Mouse (Mus musculus) embryonic facial prominence, embryonic 14.5 days (tissue): Measurements from ENCODE around the gene Parvb. TPM values are rescaled to one million over a fixed set of nuclear protein-coding genes. Genes with fewer than 3 reads are reported as not detected.
A peak's percentile ranks its signal among the peaks of the same experiment; 100 is the strongest.

Experiments used
- ATAC-seq: fragments of 200-750 bp; cut with Nextera tagmentation; 2 replicates; pipeline ENCODE4 v1.8.0; 2017; ENCODE audit warnings: low read depth, moderate number of reproducible peaks, moderate TSS enrichment
- DNase-seq: peaks from one replicate; pipeline ENCODE4 v3.0.0-alpha.2; 2015; ENCODE audit warnings: low spot score
- H3K27ac ChIP-seq: fragments of 300-500 bp; sonication (generic); replicated peaks from 2 replicates; pipeline ENCODE4 v1.5.1; 2014; ENCODE audit warnings: low read depth, mild to moderate bottlenecking, low read length, moderate library complexity
- H3K27me3 ChIP-seq: fragments of 300-500 bp; sonication (generic); replicated peaks from 2 replicates; pipeline ENCODE4 v1.6.1; 2014; ENCODE audit warnings: low read length; ENCODE audit not compliant: control insufficient read depth, insufficient read depth
- H3K36me3 ChIP-seq: fragments of 300-500 bp; sonication (generic); 2 replicates; pipeline ENCODE4 v1.6.1; 2014; ENCODE audit warnings: low read length, mixed read lengths; ENCODE audit not compliant: control insufficient read depth, insufficient read depth
- H3K4me1 ChIP-seq: fragments of 300-500 bp; sonication (generic); 2 replicates; pipeline ENCODE4 v1.6.1; 2014; ENCODE audit warnings: antibody characterized with exemption, low read length; ENCODE audit not compliant: control insufficient read depth, insufficient read depth
- H3K4me2 ChIP-seq: fragments of 300-500 bp; sonication (generic); 2 replicates; pipeline ENCODE4 v1.6.1; 2014; ENCODE audit warnings: low read depth, mild to moderate bottlenecking, low read length, moderate library complexity, mixed read lengths
- H3K4me3 ChIP-seq: fragments of 300-500 bp; sonication (generic); 2 replicates; pipeline ENCODE4 v1.5.1; 2014; ENCODE audit warnings: low read depth, mild to moderate bottlenecking, low read length
- H3K9ac ChIP-seq: fragments of 300-500 bp; sonication (generic); 2 replicates; pipeline ENCODE4 v1.6.1; 2014; ENCODE audit warnings: low read depth, mild to moderate bottlenecking, low read length, moderate library complexity, mixed read lengths
- H3K9me3 ChIP-seq: fragments of 300-500 bp; sonication (generic); 2 replicates; pipeline ENCODE4 v1.6.1; 2016; ENCODE audit warnings: low read length; ENCODE audit not compliant: control insufficient read depth
- WGBS: fragments of 180-500 bp; shearing (Covaris S2); extraction: QIAGEN DNeasy Blood & Tissue Kit; methylation state at CpG from one replicate; pipeline ENCODE4 v1.1.7; 2014; 5-methylcytosine and 5-hydroxymethylcytosine counted together
- polyA plus RNA-seq: library from polyadenylated mRNA; unstranded; fragments of >200 nt; fragmentation: Nextera tagmentation; extraction: Ambion mirVana; gene quantifications from 2 replicates; pipeline ENCODE4 v1.2.1, GENCODE M21; 2014

Gene Parvb
- polyA plus RNA-seq: 5.0 and 7.8 TPM in 2 replicates

DNA sequence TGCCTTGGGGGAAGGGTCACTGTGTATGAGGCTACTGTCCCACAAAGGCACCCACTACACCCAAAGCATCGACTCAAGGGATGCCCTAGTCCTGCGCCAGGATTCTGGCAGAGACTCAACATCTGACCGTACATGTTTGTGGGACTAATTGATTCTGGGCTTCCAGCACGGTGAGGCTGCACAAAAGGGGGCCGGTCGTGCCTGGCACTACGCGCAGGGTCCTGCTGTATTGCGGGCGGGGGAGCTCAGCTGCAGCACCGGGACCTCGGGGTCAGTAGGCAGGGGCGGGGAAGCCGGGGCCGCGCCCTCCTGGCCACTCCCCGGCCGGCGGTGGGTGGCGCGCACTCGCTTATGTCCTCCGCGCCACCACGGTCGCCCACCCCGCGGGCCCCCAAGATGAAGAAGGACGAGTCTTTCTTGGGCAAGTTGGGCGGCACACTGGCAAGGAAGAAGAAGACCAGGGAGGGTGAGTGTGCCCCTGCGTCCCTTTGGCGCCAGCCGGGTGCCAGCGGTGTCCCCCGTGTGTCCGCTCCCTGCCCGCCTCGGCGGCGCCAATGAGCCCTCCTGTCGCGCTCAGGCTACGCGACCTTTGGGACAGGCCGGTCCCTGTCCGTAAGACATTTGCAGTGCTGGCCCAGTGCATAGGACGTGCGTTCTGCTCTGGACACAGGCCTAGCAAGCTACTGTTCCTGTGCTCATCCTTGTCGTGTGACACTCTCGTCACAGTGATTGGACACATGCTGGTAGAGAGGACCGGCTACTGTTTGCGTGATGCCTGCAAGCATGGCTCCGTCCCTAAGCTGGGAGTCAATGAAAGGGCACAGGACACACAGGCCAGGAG, at the start of gene Parvb:
TSS of gene Parvb (plus strand) at position 323 of the 841 bp plus-strand sequence.
- Histone ChIP-seq H3K27me3 (no peaks in the 10 kb centered on the region; the same call in 1 of the 2 replicates), H3K4me2 (peak within 1 kb of the TSS; percentile 87), H3K4me3 (peak within 1 kb of the TSS; percentile 46), H3K9me3 (no peaks in the 10 kb centered on the region), H3K36me3 (no peaks in the 10 kb centered on the region), H3K27ac (no peak within 1 kb of the TSS), H3K9ac (peak within 1 kb of the TSS; percentile 58), H3K4me1 (peaks cover 13% of the 10 kb centered on the region; the same call in 1 of the 2 replicates)
- DNase-seq (no peak), ATAC-seq (peak; percentile 51)
- WGBS: under 1% methylated on average over 29 of the region's 53 CpGs

- no peak overlapping the region for H3K4me2 ChIP-seq
- no peaks in the 10 kb centered on the region for H3K9me3 ChIP-seq
- H3K4me1 ChIP-seq: peaks cover 11% of the 10 kb centered on the region; the same call in 1 of the 2 replicates
- no peak overlapping the region for H3K9ac ChIP-seq
- no peaks in the 10 kb centered on the region for H3K27me3 ChIP-seq
- H3K27ac ChIP-seq: no peak overlapping the region
- no peak overlapping the region for H3K4me3 ChIP-seq
- 8% methylated on average over 1 of the region's 1 CpGs for WGBS
- no peaks in the 10 kb centered on the region for H3K36me3 ChIP-seq
- ATAC-seq (0 out of 2 replicates have a peak, but pooled peaks have one; percentile 14), DNase-seq (peak; percentile 45)
These were observed 47.9 kb upstream of the Parvb start for GRCm38 (mm10) chr15:84183967-84184366.

DNA sequence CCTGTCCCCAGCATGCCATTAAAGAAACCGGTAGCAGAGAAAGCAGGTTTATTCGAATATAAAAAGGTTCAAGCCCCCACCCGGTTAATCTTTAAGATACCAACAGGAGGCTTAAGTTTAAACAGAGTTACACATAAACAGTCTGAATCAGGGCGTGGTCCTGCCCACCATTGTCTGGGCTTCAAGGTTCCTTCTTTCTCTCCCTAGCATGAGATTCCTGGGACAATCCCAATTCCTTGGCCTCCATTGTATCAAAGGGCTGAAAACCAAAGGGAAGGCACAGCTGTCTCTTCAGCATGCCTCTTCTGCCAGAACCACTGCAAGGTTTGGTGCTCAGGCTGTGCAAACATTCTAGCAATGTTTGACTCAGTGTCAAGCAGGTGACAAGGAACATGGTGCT, 45.6 kb upstream of the Parvb start:
- H3K4me3 ChIP-seq: no peak overlapping the region
- no peak overlapping the region for H3K4me2 ChIP-seq
- H3K27me3 ChIP-seq: no peaks in the 10 kb centered on the region
- DNase-seq: no peak
- no peak overlapping the region for H3K9ac ChIP-seq
- H3K9me3 ChIP-seq: no peaks in the 10 kb centered on the region
- no peaks in the 10 kb centered on the region for H3K36me3 ChIP-seq
- no peak overlapping the region for H3K27ac ChIP-seq
- H3K4me1 ChIP-seq: peaks cover 11% of the 10 kb centered on the region; the same call in 1 of the 2 replicates
- ATAC-seq: no peak
- 57% methylated on average over 4 of the region's 4 CpGs for WGBS

- Histone ChIP-seq H3K27ac (no peak overlapping the region), H3K4me1 (peaks cover 14% of the 10 kb centered on the region; the same call in 1 of the 2 replicates), H3K36me3 (no peaks in the 10 kb centered on the region), H3K27me3 (no peaks in the 10 kb centered on the region), H3K9me3 (no peaks in the 10 kb centered on the region), H3K4me2 (no peak overlapping the region), H3K9ac (no peak overlapping the region), H3K4me3 (no peak overlapping the region)
- no peak for ATAC-seq
- DNase-seq: no peak
- 56% methylated on average over 2 of the region's 2 CpGs for WGBS
These were observed 42.8 kb upstream of the Parvb start for GRCm38 (mm10) chr15:84188887-84189530.

- no peak overlapping the region for H3K4me2 ChIP-seq
- H3K27me3 ChIP-seq: no peaks in the 10 kb centered on the region
- H3K9ac ChIP-seq: no peak overlapping the region
- H3K4me1 ChIP-seq: peaks cover 12% of the 10 kb centered on the region; the same call in 1 of the 2 replicates
- no peaks in the 10 kb centered on the region for H3K9me3 ChIP-seq
- no peaks in the 10 kb centered on the region for H3K36me3 ChIP-seq
- no peak for ATAC-seq
- 42% methylated on average over 3 of the region's 3 CpGs for WGBS
- DNase-seq: peak; percentile 24
- no peak overlapping the region for H3K27ac ChIP-seq
- no peak overlapping the region for H3K4me3 ChIP-seq
These were observed 42.0 kb upstream of the Parvb start for GRCm38 (mm10) chr15:84189881-84190280.

- no peaks in the 10 kb centered on the region for H3K9me3 ChIP-seq
- peak overlapping the region; percentile 82 for H3K4me3 ChIP-seq
- peak overlapping the region; percentile 91 for H3K27ac ChIP-seq
- peak overlapping the region; percentile 68 for H3K4me2 ChIP-seq
- under 1% methylated on average over 9 of the region's 9 CpGs for WGBS
- DNase-seq (no peak), ATAC-seq (no peak; the same call in 1 of the 2 replicates)
- no peaks in the 10 kb centered on the region for H3K27me3 ChIP-seq
- H3K4me1 ChIP-seq: peaks cover 12% of the 10 kb centered on the region; the same call in 1 of the 2 replicates
- H3K36me3 ChIP-seq: peaks cover 8% of the 10 kb centered on the region
- peak overlapping the region; percentile 86 for H3K9ac ChIP-seq
These were observed 40.2 kb upstream of the Parvb start for GRCm38 (mm10) chr15:84191724-84192057.

GRCm38 (mm10) chr15:84192058-84192791, 39.6 kb upstream of the Parvb start, which contains the start of gene Samm50:
Samm50 (plus strand) TSS chr15:84192241.
- peak within 1 kb of the TSS; percentile 68 for H3K4me2 ChIP-seq
- no peaks in the 10 kb centered on the region for H3K27me3 ChIP-seq
- peaks cover 12% of the 10 kb centered on the region; the same call in 1 of the 2 replicates for H3K4me1 ChIP-seq
- peak within 1 kb of the TSS; percentile 82 for H3K4me3 ChIP-seq
- peak; percentile 100 for ATAC-seq
- H3K9ac ChIP-seq: peak within 1 kb of the TSS; percentile 86
- no peaks in the 10 kb centered on the region for H3K9me3 ChIP-seq
- peaks cover 13% of the 10 kb centered on the region for H3K36me3 ChIP-seq
- H3K27ac ChIP-seq: peak within 1 kb of the TSS; percentile 91
- WGBS: 6% methylated on average over 28 of the region's 48 CpGs
- peak; percentile 98 for DNase-seq

DNA sequence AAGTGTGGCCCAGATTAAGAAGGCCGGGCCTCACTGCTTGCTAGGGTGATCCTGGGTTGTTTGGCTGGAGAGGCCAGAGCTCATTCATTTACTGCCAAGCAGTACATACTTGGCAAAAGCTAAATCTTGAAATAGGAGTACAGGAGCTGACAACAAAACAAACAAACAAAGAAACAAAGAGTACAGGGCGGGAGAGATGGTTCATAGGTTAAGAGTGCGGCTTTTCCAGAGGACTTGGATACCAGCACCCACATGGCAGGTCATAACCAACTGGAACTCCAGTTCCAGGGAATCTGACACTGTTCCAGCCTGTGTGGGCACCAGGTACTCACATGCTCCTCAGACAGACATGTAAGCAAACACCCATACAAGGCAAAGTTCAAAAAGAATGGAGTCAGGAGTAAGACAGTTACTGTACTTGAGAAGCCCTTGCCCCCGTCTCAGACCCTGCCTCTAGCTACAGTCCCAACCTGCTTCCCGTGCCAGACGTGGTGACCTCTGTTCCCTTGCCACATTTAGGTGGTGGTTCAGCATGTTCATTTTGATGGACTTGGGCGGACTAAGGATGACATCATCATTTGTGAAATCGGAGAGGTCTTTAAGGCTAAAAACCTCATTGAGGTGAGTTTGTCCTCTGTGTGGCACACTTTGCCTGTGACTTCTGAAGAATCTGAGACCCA, 35.2 kb upstream of the Parvb start:
- WGBS: 83% methylated on average over 8 of the region's 8 CpGs
- Histone ChIP-seq H3K36me3 (peaks cover 57% of the 10 kb centered on the region), H3K27ac (no peak overlapping the region), H3K4me3 (no peak overlapping the region), H3K9me3 (no peaks in the 10 kb centered on the region), H3K4me1 (peaks cover 8% of the 10 kb centered on the region; the same call in 1 of the 2 replicates), H3K4me2 (no peak overlapping the region), H3K9ac (no peak overlapping the region), H3K27me3 (no peaks in the 10 kb centered on the region)
- DNase-seq (no peak), ATAC-seq (no peak)
